8 mouse cellular contexts compared by ENCODE assay signal in the genomic region with DNA sequence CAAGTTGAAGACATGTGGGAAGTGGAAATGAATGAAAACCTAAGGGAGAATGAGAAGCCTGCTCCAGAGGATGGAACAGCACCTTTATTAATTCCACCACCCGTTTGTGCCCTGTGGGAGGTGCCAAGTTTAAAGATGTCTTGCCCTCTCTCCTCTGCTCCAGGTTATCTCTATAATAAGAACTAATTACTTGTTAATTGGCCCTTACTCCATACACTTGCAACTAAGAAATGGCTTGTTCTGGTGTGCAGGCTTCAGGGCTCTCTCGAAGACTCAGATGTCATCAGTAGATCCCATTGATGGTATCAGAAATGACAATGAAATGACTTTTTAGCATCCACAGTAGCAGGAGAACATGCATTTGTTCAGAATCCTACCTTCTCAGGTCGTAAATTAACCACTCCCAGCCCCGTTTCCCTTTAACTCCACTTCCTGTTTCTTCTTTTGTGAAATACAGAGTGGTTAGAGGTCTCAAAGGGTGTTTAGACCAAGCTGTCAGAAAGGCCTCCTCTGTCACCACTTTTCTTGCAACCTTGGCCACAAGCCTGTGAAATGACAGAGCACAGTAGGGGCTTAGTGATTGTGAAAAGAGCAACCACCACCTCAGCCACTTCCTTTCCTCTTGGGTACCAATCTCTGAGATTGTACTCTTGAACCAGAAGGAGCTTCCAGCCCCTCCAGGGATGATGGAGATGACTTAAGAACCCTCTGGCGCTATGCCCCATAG. TPM values are rescaled to one million over a fixed set of nuclear protein-coding genes. Genes with fewer than 3 reads are reported as not detected.
DNase-seq lines count a peak whose midpoint lies in the region; ATAC-seq lines count a peak whose summit lies in the region.

A gene (minus strand): TSS at position 51 of the 727 bp plus-strand sequence.

- H3K9ac ChIP-seq in hindbrain, embryonic 14.5 days, result no peak within 1 kb of the TSS
- no peak within 1 kb of the TSS for H3K9ac ChIP-seq in liver, embryonic 16.5 days (ENCODE audit: low read depth, low read length)
- no peak within 1 kb of the TSS for H3K9ac ChIP-seq in neural tube, embryonic 15.5 days (replicated peaks)

- H3K9me3 ChIP-seq in hindbrain, embryonic 14.5 days (ENCODE audit: control insufficient read depth, low read length), result no peaks in the 10 kb centered on the region
- no peaks in the 10 kb centered on the region for H3K9me3 ChIP-seq in liver, embryonic 16.5 days (replicated peaks; ENCODE audit: control insufficient read depth, low read length)
- H3K9me3 ChIP-seq in neural tube, embryonic 15.5 days (replicated peaks), result no peaks in the 10 kb centered on the region

- H3K27me3 ChIP-seq in hindbrain, embryonic 14.5 days (ENCODE audit: control insufficient read depth, insufficient read depth, low read length), result no peaks in the 10 kb centered on the region
- H3K27me3 ChIP-seq in liver, embryonic 16.5 days (ENCODE audit: control insufficient read depth, insufficient read depth, low read depth, low read length), result no peaks in the 10 kb centered on the region
- no peaks in the 10 kb centered on the region for H3K27me3 ChIP-seq in neural tube, embryonic 15.5 days (replicated peaks)

- ATAC-seq in hindbrain, embryonic 14.5 days (ENCODE audit: low FRiP score), result no peak
- no peak for ATAC-seq in liver, embryonic 16.5 days (ENCODE audit: low read depth)
- ATAC-seq in neural tube, embryonic 15.5 days (ENCODE audit: low FRiP score), result no peak

- peak; percentile 21 to 34 for DNase-seq in cerebellum, postnatal 10 days
- no peak for DNase-seq in cerebellum, adult 9-11 months
- DNase-seq in adrenal gland, adult 2 months, result no peak
- no peak for DNase-seq in gastrocnemius, adult 18-20 months (ENCODE audit: low spot score)
- DNase-seq in hindbrain, embryonic 14.5 days (ENCODE audit: low spot score), result no peak
- no peak for DNase-seq in yolk sac, embryonic 10.5 days (ENCODE audit: low spot score)

- H3K27ac ChIP-seq in hindbrain, embryonic 14.5 days, result no peak within 1 kb of the TSS
- H3K27ac ChIP-seq in liver, embryonic 16.5 days (ENCODE audit: low read length), result no peak within 1 kb of the TSS
- no peak within 1 kb of the TSS for H3K27ac ChIP-seq in neural tube, embryonic 15.5 days (replicated peaks)

- H3K4me1 ChIP-seq in hindbrain, embryonic 14.5 days (replicated peaks; ENCODE audit: control insufficient read depth, insufficient read depth, low read length), result no peaks in the 10 kb centered on the region
- peaks cover 10% of the 10 kb centered on the region for H3K4me1 ChIP-seq in liver, embryonic 16.5 days (ENCODE audit: control insufficient read depth, low read depth, low read length)
- H3K4me1 ChIP-seq in neural tube, embryonic 15.5 days, result peaks cover 8% of the 10 kb centered on the region; the same call in 1 of the 2 replicates

- H3K36me3 ChIP-seq in hindbrain, embryonic 14.5 days (replicated peaks; ENCODE audit: control insufficient read depth, insufficient read depth), result no peaks in the 10 kb centered on the region
- H3K36me3 ChIP-seq in liver, embryonic 16.5 days (ENCODE audit: control insufficient read depth, insufficient read depth), result no peaks in the 10 kb centered on the region
- H3K36me3 ChIP-seq in neural tube, embryonic 15.5 days, result no peaks in the 10 kb centered on the region

- 82% methylated on average over 5 of the region's 5 CpGs for WGBS in hindbrain, embryonic 14.5 days
- 35% methylated on average over 5 of the region's 5 CpGs for WGBS in liver, embryonic 16.5 days (ENCODE audit: insufficient replicate concordance)
- 70% methylated on average over 5 of the region's 5 CpGs for WGBS in neural tube, embryonic 15.5 days

- H3K4me2 ChIP-seq in hindbrain, embryonic 14.5 days (replicated peaks), result no peak within 1 kb of the TSS
- peak within 1 kb of the TSS; percentile 13 for H3K4me2 ChIP-seq in liver, embryonic 16.5 days (ENCODE audit: low read depth, low read length)
- H3K4me2 ChIP-seq in neural tube, embryonic 15.5 days, result no peak within 1 kb of the TSS

- H3K4me3 ChIP-seq in hindbrain, embryonic 14.5 days (replicated peaks; ENCODE audit: low read length), result no peak within 1 kb of the TSS
- no peak within 1 kb of the TSS for H3K4me3 ChIP-seq in liver, embryonic 16.5 days (ENCODE audit: low read depth, low read length)
- no peak within 1 kb of the TSS for H3K4me3 ChIP-seq in neural tube, embryonic 15.5 days (replicated peaks)

RNA-seq across cellular contexts. Expression of the gene that starts here (rescaled TPM):
- total RNA-seq in adrenal gland, adult 2 months (2021), result 100 to 1,000 TPM; 149 to 180 TPM
- 40.2 and 58.2 TPM in 2 replicates for polyA plus RNA-seq in adrenal gland, adult 2 months (2012; rRNA removed)
- total RNA-seq in gastrocnemius, adult 18-20 months (2021), result 100 to 1,000 TPM in 1 of 2 experiments, 10 to 100 TPM in 1; 79.2 to 225 TPM
- polyA plus RNA-seq in hindbrain, embryonic 14.5 days (2014; fragmentation: Nextera tagmentation; extraction: Ambion mirVana), result 178 and 205 TPM in 2 replicates
- polyA plus RNA-seq in liver, embryonic 16.5 days (2015; fragmentation: Nextera tagmentation; extraction: Ambion mirVana), result 40.3 and 44.5 TPM in 2 replicates
- 140 and 145 TPM in 2 replicates for polyA plus RNA-seq in neural tube, embryonic 15.5 days (2015; fragmentation: Nextera tagmentation; extraction: Ambion mirVana)

Comparison
In these comparisons a context has a peak if more than half of its experiments do, and no peak if none do; other contexts are left out.
1. DNase-seq: peak in cerebellum, postnatal 10 days (2 of 2); none in cerebellum, adult 9-11 months (single experiment), adrenal gland, adult 2 months (single experiment), gastrocnemius, adult 18-20 months (single experiment), hindbrain, embryonic 14.5 days (single experiment) and yolk sac, embryonic 10.5 days (single experiment).